In genomic region chr14:31929161-31929707, GRCm38 (mm10) we compare ENCODE assay signal across 9 mouse cellular contexts.
DNase-seq lines count a peak whose midpoint lies in the region; ATAC-seq lines count a peak whose summit lies in the region.
"Had no signal": no experiment of that assay in that cellular context is flagged by ENCODE, and none has a peak within 500 bp of the region (broad histone marks: within the 10 kb centered on the region; RNA-seq: fewer than 3 reads in every experiment).

No protein-coding gene starts in this region.

- 34% methylated on average over 12 of the region's 12 CpGs for WGBS in liver, embryonic 12.5 days (ENCODE audit: insufficient replicate concordance)

- no peak overlapping the region for H3K9ac ChIP-seq in liver, embryonic 12.5 days
- H3K9ac ChIP-seq: liver, embryonic 14.5 days had no signal

- peak; percentile 25 for DNase-seq in thymus, postnatal 4 days
- DNase-seq in thymus, postnatal 14 days = no peak
- no peak for DNase-seq in spleen, adult 18-20 months
- DNase-seq in spleen, postnatal 36 days (ENCODE audit: low spot score in 2 of 2) = no peak
- no peak for DNase-seq in layer of hippocampus, adult 11-12 months (ENCODE audit: low spot score)
- DNase-seq: gastrocnemius, postnatal 14 days had no signal

- H3K4me2 ChIP-seq in liver, embryonic 12.5 days = no peak overlapping the region

- H3K27me3 ChIP-seq in liver, embryonic 12.5 days (replicated peaks) = peaks cover 12% of the 10 kb centered on the region; the same call in 1 of the 2 replicates

- H3K4me3 ChIP-seq in liver, embryonic 12.5 days = no peak overlapping the region

- H3K9me3 ChIP-seq in liver, embryonic 12.5 days (replicated peaks) = 0 out of 2 replicates have a peak, but pooled peaks cover under 1% of the 10 kb centered on the region

- ATAC-seq in granulocyte monocyte progenitor cell, adult 5-6 weeks (replicated peaks; ENCODE audit: poor library complexity, severe bottlenecking) = peak; percentile 64
- ATAC-seq in liver, embryonic 12.5 days = peak; percentile 65

- H3K36me3 ChIP-seq in liver, embryonic 12.5 days = no peaks in the 10 kb centered on the region

- no peak overlapping the region for H3K27ac ChIP-seq in liver, embryonic 12.5 days
- H3K27ac ChIP-seq: liver, embryonic 14.5 days had no signal

- H3K4me1 ChIP-seq in liver, embryonic 12.5 days = peaks cover 12% of the 10 kb centered on the region
